Mouse (Mus musculus) frontal cortex, adult 2 months (tissue): Measurements from ENCODE around the gene Crxos. TPM values are rescaled to one million over a fixed set of nuclear protein-coding genes. Genes with fewer than 3 reads are reported as not detected.
"Not testable (repeated sequence)": the region's sequence is repeated elsewhere in the genome, so short reads cannot be mapped to it uniquely, and the experiment has no call there.

Source experiments
- DNase-seq, 2 experiments: peaks; one replicate each; pipeline ENCODE4 v3.0.0; 2022; ENCODE audit warnings: low spot score in 1 of 2; ENCODE audit errors: extremely low spot score in 1 of 2
- polyA plus RNA-seq: library from polyadenylated mRNA; depleted of rRNA; stranded (reverse); fragments of >200 nt; gene quantifications from 2 replicates; pipeline ENCODE4 v1.2.3, GENCODE M21; 2012; rRNA removed

Crxos gene
- 0.28 TPM in 1 of 2 replicates, not detected in the other for polyA plus RNA-seq

DNA sequence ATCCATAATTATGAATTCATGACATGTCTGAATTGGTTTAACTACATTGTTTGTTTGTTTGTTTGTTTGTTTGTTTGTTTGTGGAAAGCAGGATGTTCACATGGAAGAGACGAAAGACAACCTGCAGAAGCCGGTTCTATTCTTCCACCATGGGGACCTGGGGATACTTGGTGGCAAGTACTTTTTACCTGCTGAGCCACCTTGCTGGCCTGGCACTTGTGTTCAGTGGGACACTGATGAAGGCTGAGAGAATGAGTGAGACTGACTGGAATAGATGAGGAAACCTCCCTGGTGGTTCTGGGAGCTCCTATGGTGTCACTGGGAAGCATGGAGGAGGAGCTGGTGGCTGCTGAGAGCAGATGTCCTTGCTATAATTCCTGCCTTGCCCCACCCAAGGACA, at the start of gene Crxos:
TSS of gene Crxos (plus strand) at position 301 of the 400 bp plus-strand sequence.
- no peak for DNase-seq

DNA sequence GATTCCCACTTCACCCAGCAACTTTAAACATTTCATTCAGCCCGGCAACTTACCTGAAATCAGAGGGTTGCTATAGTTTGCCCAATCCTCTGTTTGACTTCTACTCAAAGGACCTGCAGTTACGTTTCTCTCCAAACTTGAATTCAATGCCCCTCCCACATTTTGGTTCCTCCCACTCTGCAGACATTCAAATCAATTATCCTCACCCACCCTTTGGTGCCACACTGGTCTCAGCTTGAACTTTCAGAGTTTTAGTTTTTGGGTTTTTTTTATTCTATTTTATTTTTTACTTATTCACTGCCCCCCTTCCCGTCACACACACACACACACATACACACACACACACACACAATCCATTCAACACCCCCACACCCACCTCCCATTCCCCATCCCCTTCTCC, 42.8 kb upstream of the Crxos start, which contains the start of gene Obox6:
TSS of gene Obox6 (minus strand) at position 101 of the 400 bp plus-strand sequence.
- no peak for DNase-seq

DNA sequence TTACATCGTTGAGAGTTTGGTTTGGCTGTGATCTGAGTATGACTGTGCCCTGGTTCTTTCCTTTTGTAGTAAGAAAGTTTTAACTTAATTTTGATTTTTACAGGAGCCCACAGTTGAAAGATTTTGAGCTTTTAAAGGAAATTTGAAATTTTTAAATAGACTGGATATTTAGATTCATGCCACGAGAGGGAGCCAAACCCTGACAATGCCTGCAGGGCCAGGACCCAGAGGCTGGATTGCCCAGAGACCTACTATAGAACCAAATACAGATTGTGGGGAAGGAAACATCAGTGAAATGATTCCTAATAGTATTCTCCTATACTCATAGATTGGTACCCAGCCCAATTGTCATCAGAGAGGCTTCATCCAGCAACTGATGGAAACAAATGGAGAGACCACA, 22.8 kb upstream of the Crxos start:
- DNase-seq: peak in 1 of 2 experiments; percentile 13

DNA sequence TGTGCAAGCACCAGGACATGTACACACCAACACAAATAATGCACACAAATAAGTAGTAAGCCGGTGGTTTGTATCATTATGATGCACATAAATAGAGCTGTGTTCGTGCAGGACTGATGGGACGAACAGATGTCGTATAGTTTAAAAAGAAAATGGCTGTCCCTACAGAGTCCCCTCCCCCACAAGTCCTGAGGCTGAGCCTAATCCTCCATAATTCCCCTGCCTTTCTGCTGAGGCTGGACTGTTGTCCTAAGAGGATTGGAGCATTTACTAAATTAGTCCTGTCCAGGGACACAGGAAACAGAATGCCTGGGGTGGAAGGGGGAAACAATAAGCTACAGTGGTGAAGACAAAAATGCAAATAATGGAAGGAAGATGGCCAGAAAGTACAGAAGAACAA, 18.3 kb upstream of the Crxos start:
- no peak for DNase-seq

DNA sequence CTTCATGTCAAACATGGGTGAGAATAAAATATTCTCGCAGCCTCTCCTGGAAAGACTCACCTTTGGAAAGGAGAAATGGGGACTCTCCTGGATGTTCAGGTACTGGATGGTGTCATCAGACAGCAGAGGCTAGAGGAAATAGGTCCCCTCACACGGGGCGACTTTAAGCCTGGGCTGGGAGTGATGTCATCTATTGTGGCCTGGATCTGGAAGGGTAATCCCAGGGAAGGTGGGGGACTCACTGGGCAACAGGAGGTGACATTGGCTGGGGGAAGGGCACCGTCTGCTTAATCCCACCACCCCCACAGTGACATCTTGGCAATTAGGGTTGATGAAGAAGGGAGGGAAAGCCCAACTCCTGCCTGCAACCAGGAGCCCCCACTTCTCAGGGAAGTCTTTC, 2.7 kb upstream of the Crxos start, which contains the start of gene Crx:
TSS of gene Crx (minus strand) at position 213 of the 400 bp plus-strand sequence.
- DNase-seq: no peak

DNA sequence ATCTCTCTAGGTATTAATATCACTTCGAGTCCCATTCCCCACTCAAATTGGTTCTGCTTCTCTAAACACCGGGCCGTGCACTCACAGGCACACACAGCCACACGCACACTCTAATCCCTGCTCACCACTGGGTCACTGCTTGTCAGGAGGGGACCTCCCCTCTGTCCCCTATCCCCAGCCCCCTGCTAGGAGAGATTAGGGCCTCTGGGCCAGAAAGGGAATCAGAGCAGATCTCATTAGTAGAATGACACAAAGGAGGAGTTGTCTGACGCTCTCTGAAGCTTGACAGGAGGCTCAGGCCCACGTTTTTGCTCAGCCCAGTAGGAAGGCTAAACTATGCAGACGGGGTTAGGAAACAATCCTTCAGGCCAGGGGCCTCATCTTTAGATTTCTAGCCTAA, 1.0 kb upstream of the Crxos start:
- DNase-seq: no peak

DNA sequence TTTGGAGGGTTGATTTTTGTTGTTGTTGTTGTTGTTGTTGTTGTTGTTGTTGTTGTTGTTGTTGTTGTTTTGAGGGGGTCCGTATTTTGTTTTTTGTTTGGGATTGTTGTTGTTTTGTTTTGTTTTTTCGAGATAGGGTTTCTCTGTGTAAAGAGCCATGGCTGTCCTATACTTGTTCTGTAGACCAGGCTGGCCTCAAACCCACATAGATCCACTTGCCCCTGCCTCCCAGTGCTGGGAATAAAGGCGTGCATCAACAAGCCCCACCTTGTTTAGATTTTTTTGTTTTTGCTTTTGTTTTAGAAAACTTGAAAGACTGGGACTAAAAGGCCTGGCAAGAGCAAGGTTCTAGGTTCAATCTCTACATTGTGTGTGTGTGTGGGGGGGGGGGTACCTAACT, 586 bp upstream of the Crxos start:
- DNase-seq: no peak

DNA sequence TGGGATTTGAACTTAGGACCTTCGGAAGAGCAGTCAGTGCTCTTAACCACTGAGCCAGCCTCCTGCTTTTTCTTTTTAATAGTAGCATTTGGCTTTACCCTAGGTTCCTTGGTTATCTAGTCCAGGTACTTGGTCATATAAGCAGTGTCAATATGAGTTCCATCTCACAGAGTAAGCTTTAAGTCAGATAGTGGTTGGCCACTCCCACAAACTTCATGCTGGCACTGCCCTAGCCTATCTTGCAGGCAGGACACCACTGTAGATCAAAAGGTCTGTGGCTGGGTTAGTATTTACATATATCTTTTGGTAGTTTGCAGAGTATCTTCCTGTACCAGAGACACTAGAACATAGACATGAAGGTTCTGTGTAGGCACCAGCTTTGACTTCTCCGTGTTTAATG, 1.7 kb downstream of the Crxos start:
- DNase-seq: no peak

DNA sequence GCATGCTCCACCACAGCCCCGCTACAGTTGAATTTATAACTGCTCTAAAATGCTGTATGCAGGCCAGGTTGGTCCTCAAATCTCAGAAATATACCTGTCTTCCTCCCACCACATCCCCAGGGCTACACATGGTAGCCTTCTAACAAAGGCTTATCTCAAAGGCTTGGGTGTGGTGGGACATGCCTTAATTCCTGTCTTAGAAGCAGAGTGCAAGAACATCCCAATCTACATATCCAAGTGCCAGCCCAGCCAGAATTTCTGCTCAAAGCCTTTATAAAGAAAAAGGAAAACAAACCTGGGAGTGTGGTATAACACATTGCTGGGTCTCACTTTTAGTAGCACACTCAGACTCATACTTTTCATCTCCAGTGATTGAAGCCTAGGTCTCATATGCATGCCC, 11.8 kb downstream of the Crxos start:
- no peak for DNase-seq

DNA sequence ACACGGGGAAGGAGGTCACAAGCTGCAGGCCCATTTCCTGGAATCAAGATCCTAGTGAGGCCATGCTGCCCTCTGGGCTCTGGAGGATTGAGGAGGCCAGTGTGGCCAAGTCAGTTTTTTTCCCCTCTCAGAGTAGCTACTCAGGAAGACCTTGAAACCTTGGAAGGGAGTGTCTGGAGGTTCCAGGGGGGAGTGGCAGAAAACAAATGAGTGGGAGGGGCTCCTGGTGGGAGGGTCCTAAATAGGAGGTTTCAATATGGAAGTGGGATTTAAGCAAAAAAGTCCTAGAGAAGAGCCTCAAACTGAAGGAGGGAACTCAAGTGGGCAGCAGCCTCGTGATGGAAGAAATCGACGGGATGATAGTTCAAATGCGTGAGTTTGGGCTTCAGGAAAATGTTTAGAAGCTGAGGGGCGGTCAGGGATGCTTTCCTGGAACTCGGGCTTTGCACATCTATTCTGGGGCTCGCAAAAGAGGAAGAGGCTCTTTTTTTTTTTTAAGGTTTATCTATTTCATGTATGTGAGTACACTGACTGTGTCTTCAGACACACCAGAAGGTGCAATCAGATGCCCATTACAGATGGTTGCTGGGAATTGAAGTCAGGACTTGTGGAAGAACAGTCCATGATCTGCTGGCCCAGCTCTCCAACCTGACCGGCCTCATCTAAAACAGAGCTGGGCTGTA, 19.1 kb downstream of the Crxos start:
- no peak for DNase-seq

DNA sequence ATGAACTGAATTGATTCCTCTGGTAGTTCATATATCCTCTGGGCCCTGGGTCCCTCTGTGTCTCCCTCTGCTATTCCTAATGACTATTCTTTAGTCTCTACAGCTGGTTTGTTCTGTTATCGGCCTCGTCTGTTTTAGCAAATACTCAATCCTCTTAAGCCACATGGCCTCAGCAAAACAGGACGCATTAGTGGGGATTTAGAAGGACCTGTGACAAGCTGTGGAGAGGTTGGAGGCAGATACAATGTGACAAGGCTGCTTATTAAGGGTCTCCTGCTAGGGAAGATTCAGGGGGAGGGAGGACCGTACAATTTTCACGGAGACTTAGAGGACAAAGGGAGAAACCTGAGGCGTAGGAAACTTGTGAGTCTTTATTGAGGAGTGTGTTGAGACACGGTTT, 23.4 kb downstream of the Crxos start:
- DNase-seq: no peak

DNA sequence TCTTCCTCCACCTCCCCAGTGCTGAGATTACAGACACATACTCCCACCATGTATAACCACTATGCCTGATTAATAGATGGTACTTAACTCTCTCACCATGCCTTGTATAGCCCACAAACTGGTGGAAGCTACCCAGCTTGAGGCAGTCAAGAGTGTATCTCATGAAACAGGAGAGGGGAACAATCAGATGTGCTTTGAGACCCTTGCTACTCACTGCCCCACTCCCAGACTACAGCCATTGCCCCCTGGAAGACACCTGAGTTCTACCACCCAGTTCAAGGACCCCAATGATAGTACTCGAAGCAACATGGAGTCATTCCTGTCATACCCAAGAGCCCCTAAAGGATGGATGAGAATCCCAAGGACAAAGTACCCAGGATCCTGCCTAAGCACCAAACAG, 24.2 kb downstream of the Crxos start:
- DNase-seq: no peak

DNA sequence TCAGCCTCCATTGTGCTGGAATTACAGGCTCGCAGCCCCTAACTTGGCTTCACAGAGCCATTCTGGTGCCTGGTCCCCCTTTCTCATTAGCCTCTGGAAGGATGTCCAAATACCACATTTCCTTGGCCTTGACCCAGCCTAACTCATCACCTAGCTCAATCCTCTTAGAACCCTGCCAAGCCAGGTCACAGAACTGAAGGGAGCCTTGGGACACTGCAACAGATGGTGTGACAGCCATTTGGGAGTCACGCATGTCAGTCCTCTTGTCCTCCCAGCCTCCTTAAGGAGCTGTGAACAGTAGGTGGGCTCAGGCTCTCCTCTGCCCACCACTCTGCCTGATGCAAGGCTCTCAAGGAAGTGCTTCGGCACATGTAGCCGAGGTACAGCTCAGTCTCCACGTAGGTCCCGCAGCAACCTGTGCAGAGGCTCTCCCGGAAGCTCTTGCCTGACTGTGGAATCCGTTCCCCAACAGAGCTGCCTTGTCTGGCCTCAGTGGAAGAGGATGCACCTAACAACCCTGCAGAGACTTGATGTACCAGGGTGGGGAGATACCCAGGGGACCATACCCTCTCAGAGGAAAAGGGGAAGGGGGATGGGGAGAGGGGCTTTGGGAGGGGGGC, 25.7 kb downstream of the Crxos start:
- no peak for DNase-seq

DNA sequence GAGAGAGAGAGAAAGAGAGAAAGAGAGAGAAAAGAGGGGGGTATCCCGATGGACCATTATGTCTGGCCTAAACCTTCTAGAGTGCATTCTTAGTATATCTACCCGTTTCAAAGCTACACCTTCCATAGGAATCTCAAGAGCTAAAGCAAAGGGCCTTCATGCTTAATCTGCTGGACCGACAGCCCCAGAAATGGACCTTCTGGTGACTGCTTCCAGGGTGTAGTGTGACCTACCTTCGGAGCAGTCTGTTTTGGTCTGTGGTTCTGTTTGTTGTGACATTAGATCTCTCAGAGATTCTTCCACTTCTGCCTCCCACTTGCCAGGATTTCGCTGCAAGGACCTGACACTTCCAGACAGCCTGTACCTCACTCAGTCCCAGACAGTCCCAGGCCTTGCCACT, 28.1 kb downstream of the Crxos start:
- no peak for DNase-seq

DNA sequence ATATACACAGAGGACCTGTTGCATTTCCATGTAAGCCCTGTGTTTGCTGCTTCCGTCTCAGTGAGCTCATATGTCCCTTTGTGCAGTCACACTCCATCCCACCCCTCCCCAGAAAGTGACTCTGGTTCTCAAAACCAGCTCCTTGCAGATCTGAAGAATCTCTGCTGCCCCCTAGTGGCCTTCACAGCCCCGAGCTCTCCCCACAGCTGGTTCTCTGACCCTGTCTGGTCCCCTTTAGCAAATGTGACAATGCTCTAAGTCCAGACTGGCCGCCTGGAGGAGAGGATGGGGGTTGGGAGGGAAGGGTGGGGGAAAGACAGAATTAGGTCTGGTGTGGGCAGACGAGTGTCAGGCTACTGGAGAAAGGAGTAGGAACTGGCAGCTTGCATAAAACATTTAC, 29.8 kb downstream of the Crxos start:
- DNase-seq: peak in 1 of 2 experiments; percentile 85

DNA sequence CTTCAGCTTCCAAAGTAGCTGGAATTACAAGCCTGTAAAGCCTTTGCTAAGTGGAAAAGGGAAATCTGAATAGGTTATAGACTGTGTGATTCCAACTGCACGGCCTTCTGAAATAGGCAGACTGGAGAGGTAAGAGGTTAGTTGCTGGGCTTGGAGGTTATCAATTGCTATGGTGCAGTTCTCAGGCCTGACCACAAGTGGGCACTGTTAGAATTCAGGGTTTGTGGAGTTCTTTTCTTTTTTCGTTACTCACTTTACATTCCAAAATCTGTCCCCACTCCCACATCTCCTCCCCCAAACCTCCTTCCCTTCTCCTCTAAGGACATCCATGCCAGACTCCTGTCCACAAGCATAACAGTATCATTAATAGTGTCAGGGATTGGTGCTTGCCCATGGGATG, 31.8 kb downstream of the Crxos start:
- peak in 1 of 2 experiments; percentile 58 for DNase-seq

DNA sequence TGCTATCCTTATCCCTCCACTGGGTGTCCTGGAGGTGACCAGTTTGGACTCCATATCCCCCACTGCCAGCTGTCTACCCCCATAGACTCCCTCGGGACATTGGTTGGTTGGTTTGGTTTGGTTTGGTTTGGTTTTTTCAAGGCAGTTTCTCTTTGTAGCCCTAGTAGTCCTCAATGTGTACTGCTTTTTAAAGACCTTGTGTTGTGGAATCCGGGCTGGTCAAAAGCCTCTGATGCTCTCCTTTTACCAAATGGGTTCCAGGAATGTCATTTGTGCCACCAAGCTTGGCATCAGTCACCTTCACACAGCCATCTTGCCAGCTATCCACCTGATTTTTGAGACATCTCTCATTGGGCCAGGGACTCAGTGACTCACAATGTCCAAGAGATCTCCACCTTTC, 32.3 kb downstream of the Crxos start:
- DNase-seq: no peak

DNA sequence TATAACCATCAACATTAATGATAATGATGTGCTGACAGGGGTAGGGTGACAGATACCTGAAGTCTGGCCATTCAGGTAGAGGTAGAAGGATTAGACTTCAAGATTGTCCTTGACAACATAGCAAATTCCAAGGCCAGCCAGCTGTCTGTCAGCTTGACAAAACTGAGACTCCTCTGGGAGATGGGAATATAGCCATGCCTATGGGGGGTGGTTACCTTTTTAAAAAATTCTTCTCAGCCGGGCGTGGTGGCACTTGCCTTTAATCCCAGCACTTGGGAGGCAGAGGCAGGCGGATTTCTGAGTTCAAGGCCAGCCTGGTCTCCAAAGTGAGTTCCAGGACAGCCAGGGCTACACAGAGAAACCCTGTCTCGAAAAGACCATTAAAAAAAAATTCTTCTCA, 33.3 kb downstream of the Crxos start:
- DNase-seq: not testable (repeated sequence)

DNA sequence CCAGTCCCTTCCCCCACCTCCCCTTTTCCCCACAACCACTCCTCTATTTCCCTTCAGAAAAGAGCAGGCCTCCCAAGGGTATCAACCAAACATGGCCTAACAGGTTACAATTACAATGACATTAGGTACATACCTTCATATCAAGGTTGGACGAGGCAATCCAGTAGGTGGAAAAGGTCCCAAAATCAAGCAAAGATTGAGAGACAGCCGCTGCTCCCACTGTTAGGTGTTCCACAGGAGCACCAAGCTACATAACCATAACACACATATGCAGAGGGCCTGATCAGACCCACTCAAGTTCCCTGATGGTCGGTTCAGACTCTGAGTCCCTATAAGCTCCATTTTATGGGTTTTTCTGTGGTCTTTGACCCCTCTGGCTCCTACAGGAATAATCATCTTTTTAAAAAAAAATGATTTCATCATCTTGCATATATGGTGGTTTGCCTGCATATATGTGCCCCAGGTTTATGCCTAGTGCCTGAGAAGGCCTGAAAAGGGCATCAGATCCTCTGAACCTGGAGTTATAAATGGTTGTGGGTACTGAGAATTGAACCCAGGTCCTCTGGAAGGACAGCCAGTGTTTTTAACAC, 33.8 kb downstream of the Crxos start:
- DNase-seq: no peak

DNA sequence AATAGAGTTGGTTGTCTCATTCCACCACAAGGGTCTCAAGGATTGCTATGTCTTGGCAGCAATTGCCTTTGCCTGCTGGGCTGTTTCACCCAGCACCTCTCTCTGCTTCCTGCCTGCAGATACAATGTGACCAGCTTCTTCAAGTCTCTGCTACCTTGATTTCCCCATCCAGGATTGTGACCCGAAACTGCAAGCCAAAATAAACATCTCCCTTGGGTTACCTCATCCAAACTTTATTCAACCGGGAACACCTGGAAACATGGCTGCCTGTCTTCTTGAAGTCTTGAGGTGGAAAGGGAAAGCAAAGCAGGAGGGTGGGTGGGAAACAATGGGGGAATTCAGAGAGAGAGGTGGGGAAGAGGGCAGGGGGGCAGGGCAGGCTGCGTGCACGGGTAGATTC, 34.6 kb downstream of the Crxos start:
- DNase-seq: no peak

DNA sequence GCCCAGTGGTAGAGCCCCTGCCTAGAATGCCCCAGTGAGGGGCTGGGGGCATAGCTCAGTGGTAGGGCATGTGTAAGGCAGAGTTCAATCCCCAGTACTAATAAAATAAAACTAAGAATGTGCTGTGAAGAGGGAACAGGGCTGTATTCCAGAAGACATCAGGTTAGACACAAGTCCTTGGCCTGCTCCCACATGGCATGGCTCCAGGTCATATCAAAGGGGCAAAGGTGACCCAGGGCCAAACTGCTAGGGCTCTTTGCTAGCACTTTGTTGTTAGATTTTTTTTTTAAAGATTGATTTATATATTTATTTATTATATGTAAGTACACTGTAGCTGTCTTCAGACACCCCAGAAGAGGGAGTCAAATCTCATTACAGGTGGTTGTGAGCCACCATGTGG, 36.0 kb downstream of the Crxos start:
- no peak for DNase-seq

DNA sequence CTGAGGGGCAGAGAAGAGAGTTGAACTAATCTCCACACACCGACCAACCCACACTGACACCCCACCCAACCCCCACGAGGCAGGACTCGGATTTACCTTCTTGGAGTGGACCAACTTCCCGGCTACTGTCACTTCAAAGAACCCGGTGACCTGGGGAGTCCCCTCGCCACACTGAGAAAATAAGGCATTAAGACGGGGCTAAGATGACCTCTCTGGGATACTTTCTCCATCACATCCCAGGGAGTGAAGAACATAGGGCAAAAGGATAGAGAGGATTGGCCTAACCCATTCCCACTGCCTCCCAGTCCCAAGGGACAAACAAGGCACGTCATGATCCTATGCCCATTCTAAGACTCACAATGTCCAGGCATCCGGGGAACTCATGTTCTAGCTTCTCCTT, 37.5 kb downstream of the Crxos start:
- DNase-seq: no peak
